Mouse (Mus musculus) gastrocnemius, adult 18-20 months (tissue): ENCODE data around the gene Zfp609. TPM values are rescaled to one million over a fixed set of nuclear protein-coding genes. Genes with fewer than 3 reads are reported as not detected.
"Not testable (repeated sequence)": the region's sequence is repeated elsewhere in the genome, so short reads cannot be mapped to it uniquely, and the experiment has no call there.

Experiments used
- DNase-seq: peaks from one replicate; pipeline ENCODE4 v3.0.0; 2021; ENCODE audit warnings: low spot score
- total RNA-seq, 2 experiments: library from RNA; stranded (reverse); gene quantifications; 2 replicates each; pipeline ENCODE4 v1.2.3; 2021

Gene Zfp609
- total RNA-seq, 2 experiments from 2014 or later, result 15.7 to 16.2 TPM

- DNase-seq, result no peak
Measured at GRCm38 (mm10) chr9:65820301-65820700, 7.1 kb downstream of the Zfp609 start.

DNA sequence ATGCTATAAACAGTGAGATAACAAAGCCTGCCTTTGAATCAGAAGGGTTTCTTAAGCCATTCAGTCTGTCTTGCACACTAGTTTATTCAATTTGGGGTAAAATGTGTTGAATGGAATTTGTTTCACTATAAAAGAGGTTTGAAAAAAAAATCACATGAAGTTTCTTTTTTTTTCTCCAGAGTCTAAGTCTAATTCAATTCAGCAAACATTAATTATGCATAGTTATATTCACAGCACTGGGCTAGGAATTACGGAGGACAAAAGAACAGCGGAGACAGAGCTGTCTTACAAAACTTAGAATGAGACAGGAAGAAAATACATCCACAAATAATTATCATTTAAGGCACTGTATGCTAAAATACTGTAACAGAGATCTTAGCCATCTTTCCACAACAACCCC is 9.0 kb downstream of the Zfp609 start:
- DNase-seq, result no peak

DNA sequence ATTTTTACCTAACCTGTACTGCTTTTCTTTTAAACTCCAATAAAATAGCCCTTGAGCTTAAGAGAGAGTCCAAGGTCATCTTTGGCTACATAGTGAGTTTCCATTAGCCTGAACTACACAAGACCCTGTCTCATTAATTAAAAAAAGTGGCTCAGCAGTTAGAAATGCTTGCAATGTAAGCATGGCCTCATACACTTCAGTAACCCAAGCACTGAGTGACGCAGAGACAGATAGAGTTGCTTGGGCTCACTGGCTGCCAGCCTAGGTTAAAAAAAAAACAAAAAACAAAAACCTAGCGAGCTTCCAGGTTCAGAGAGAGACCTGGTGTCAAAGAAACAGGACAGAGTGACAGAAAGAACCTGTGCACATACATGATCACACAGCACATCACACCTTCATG is 14.5 kb downstream of the Zfp609 start:
- DNase-seq, result peak; percentile 51

GRCm38 (mm10) chr9:65811784-65812183 is 15.6 kb downstream of the Zfp609 start:
- no peak for DNase-seq

- DNase-seq, result no peak
Measured at GRCm38 (mm10) chr9:65807818-65808217, 19.5 kb downstream of the Zfp609 start.

- no peak for DNase-seq
Measured at GRCm38 (mm10) chr9:65807251-65807650, 20.1 kb downstream of the Zfp609 start.

DNA sequence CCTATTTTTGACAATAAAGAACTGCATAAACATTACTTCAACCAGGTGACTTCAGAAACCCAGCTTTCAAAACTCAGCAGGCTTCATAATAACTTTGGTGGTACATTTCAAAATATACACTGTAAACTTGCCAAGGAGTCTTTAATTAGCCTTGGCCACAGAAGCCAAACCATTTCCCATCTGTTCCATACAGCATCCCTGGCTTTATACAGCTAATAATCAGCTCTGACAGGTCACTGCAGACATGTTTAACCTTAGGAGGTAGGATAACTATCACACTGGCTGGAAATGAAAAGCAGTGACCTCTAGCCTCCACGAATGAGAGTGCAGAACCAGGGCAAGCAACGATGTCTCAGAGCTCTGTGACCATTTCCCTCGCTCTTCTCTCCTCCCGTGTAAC is 27.6 kb downstream of the Zfp609 start:
- no peak for DNase-seq

- no peak for DNase-seq
Measured at GRCm38 (mm10) chr9:65795651-65796050, 31.7 kb downstream of the Zfp609 start.

GRCm38 (mm10) chr9:65794313-65794712 is 33.1 kb downstream of the Zfp609 start:
- no peak for DNase-seq

GRCm38 (mm10) chr9:65793506-65793905 is 33.9 kb downstream of the Zfp609 start:
- DNase-seq, result no peak

DNA sequence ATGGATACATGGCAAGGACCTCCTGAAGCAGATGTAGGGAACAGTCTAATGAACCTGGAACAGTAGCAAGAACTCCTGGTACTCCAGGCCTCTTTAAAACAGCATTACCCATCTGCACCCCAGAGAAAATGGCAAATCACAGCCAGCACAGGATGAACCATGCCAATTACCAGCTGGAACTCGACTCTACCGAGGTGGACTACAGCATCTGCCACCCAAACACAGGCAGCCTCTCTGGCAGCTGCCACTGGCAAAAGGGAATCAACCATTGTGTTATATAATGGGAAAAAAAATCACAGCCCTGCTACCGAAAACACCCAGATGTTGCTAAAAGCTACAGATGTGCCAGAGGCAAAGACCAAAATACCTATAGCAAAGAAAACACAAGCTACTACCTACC is 34.3 kb downstream of the Zfp609 start:
- DNase-seq, result no peak

GRCm38 (mm10) chr9:65791846-65792245 is 35.5 kb downstream of the Zfp609 start:
- DNase-seq, result no peak

- no peak for DNase-seq
Measured at GRCm38 (mm10) chr9:65791106-65791505, 36.3 kb downstream of the Zfp609 start.

DNA sequence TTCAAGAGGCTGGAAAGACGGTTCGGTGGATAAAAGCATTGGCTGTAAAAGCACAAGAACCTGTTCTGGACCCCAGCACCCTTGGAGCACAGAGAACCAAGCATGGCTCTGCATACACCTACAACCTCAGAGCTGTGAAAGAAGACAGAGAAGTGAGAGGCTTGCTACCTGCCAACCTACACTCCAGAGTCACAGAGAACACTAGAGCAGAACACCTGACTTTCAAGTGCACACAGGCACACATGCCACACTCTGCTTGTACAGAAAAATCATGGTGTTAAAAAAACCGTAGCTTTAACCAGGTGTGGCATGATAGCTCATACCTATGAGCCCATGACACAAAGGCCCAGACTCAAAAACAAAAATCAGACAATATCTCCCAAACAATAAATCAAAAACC is 37.6 kb downstream of the Zfp609 start:
- no peak for DNase-seq

- DNase-seq, result no peak
Measured at GRCm38 (mm10) chr9:65788556-65788955, 38.8 kb downstream of the Zfp609 start.

- no peak for DNase-seq
Measured at GRCm38 (mm10) chr9:65787829-65788344, 39.5 kb downstream of the Zfp609 start.

- no peak for DNase-seq
Measured at GRCm38 (mm10) chr9:65786885-65787787, 40.2 kb downstream of the Zfp609 start.

DNA sequence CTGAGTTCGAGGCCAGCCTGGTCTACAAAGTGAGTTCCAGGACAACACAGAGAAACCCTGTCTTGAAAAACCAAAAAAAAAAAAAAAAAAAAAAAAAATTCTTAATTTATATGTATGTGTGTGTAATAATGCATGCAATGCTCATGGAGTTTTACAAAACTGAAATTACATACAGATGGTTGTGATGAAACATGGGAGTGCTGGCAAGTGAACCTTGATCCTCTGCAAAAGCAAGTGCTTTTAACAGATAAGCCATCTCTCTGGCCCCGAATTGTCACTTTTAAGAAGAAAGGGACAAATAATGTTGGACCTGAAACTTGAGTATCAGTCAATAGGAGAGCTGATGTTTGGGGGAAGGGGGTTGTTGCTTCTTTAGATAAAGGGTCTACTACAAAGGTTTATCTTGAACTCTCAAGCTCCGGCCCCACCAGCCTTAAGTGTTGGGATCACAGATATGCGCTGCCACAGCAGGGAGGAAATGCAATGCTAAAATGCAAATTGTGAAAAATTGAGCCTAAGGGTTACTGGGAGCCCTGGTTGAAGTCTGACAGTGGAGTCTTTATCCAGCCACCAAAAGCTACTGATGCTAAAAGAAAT is 41.5 kb downstream of the Zfp609 start:
- DNase-seq, result no peak

DNA sequence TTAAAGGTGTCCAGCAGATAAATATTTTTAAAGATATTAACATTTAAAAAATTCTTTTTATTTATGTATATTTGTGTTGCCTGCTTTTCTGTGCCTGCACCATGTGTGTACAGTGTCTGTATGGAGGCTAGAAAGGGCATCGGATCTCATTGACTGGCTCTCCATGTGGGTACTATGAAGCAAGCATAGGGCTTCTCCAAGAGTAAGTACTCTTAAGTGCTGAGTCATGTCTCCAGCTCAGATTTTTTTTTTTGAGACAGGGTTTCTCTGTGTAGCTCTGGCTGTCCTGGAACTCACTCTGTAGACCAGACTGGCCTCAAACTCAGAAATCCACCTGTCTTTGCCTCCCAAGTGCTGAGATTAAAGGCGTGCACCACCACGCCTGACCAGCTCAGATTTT is 47.7 kb downstream of the Zfp609 start:
- DNase-seq, result not testable (repeated sequence)

DNA sequence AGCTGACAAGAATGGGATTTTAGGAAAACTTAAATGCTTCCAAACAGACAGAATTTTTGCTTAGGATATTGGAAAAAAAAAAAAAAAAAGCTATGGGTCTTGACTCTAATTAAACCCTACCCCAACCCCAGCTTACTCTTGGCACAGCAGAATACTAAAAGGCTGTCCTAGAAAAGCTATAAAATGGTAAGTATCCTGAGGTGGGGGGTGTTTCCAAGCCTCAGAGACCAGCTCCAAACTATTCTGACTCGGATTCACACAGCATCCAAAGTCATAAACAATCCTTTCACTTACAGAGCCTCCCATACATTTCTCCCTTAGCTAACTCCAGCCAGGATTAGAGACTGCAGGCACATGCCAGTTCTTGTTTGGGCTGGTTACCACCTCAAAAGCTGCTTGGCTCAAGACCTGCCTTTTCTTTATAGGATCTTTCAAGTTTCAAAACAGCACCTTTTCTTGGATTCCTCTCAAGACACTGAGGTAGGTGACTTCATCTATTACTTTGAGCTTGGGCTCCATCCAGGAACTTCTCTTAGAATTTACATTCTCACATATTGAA is 50.4 kb downstream of the Zfp609 start:
- DNase-seq, result no peak

- no peak for DNase-seq
Measured at GRCm38 (mm10) chr9:65776137-65776872, 51.1 kb downstream of the Zfp609 start.

GRCm38 (mm10) chr9:65773783-65774182 is 53.6 kb downstream of the Zfp609 start:
- no peak for DNase-seq
